Mouse (Mus musculus): Measurements from ENCODE around the gene Enox1.
"Not testable (repeated sequence)": the region's sequence is repeated elsewhere in the genome, so short reads cannot be mapped to it uniquely, and the experiment has no call there.

The Enox1 gene

GRCm38 (mm10) chr14:77156222-77156910 lies at the start of gene Enox1:
TSS of gene Enox1 (plus strand) at chr14:77156763.
- ATAC-seq (ENCODE audit: low TSS enrichment), result peak; percentile 81

- not testable (repeated sequence) for ATAC-seq (ENCODE audit: low TSS enrichment)
These were observed 45.9 kb upstream of the Enox1 start for GRCm38 (mm10) chr14:77110622-77111021.

- ATAC-seq (ENCODE audit: low TSS enrichment), result no peak
These were observed 26.0 kb upstream of the Enox1 start for GRCm38 (mm10) chr14:77130612-77131011.

- no peak for ATAC-seq (ENCODE audit: low TSS enrichment)
These were observed 19.6 kb upstream of the Enox1 start for GRCm38 (mm10) chr14:77136936-77137335.

- peak; percentile 82 for ATAC-seq (ENCODE audit: low TSS enrichment)
These were observed 15.0 kb upstream of the Enox1 start for GRCm38 (mm10) chr14:77141324-77142282.

- no peak for ATAC-seq (ENCODE audit: low TSS enrichment)
These were observed 11.5 kb upstream of the Enox1 start for GRCm38 (mm10) chr14:77145103-77145502.

GRCm38 (mm10) chr14:77147635-77148034 lies 8.9 kb upstream of the Enox1 start:
- ATAC-seq (ENCODE audit: low TSS enrichment), result peak; percentile 96

GRCm38 (mm10) chr14:77150556-77150955 lies 6.0 kb upstream of the Enox1 start:
- no peak for ATAC-seq (ENCODE audit: low TSS enrichment)

GRCm38 (mm10) chr14:77151431-77151830 lies 5.1 kb upstream of the Enox1 start:
- no peak for ATAC-seq (ENCODE audit: low TSS enrichment)

- peak; percentile 18 for ATAC-seq (ENCODE audit: low TSS enrichment)
These were observed 445 bp downstream of the Enox1 start for GRCm38 (mm10) chr14:77156911-77157504.

GRCm38 (mm10) chr14:77157505-77157911 lies 945 bp downstream of the Enox1 start:
- peak; percentile 75 for ATAC-seq (ENCODE audit: low TSS enrichment)

GRCm38 (mm10) chr14:77159397-77159796 lies 2.8 kb downstream of the Enox1 start:
- ATAC-seq (ENCODE audit: low TSS enrichment), result no peak

- no peak for ATAC-seq (ENCODE audit: low TSS enrichment)
These were observed 5.9 kb downstream of the Enox1 start for GRCm38 (mm10) chr14:77162496-77162895.

GRCm38 (mm10) chr14:77164396-77164795 lies 7.8 kb downstream of the Enox1 start:
- no peak for ATAC-seq (ENCODE audit: low TSS enrichment)

GRCm38 (mm10) chr14:77168161-77168560 lies 11.6 kb downstream of the Enox1 start:
- ATAC-seq (ENCODE audit: low TSS enrichment), result no peak

GRCm38 (mm10) chr14:77174491-77174890 lies 17.9 kb downstream of the Enox1 start:
- ATAC-seq (ENCODE audit: low TSS enrichment), result 0 out of 2 replicates have a peak, but pooled peaks have one; percentile 7

- no peak for ATAC-seq (ENCODE audit: low TSS enrichment)
These were observed 18.4 kb downstream of the Enox1 start for GRCm38 (mm10) chr14:77174931-77175330.

- ATAC-seq (ENCODE audit: low TSS enrichment), result peak; percentile 94
These were observed 23.7 kb downstream of the Enox1 start for GRCm38 (mm10) chr14:77180241-77180640.

GRCm38 (mm10) chr14:77180753-77181374 lies 24.3 kb downstream of the Enox1 start:
- ATAC-seq (ENCODE audit: low TSS enrichment), result 0 out of 2 replicates have a peak, but pooled peaks have one; percentile 2

- no peak for ATAC-seq (ENCODE audit: low TSS enrichment)
These were observed 26.9 kb downstream of the Enox1 start for GRCm38 (mm10) chr14:77183491-77183890.

GRCm38 (mm10) chr14:77190158-77190557 lies 33.6 kb downstream of the Enox1 start:
- no peak for ATAC-seq (ENCODE audit: low TSS enrichment)
